Mouse (Mus musculus): ENCODE measurements around the gene Aftph.
"Not testable (repeated sequence)": the region's sequence is repeated elsewhere in the genome, so short reads cannot be mapped to it uniquely, and the experiment has no call there.

Aftph gene

DNA sequence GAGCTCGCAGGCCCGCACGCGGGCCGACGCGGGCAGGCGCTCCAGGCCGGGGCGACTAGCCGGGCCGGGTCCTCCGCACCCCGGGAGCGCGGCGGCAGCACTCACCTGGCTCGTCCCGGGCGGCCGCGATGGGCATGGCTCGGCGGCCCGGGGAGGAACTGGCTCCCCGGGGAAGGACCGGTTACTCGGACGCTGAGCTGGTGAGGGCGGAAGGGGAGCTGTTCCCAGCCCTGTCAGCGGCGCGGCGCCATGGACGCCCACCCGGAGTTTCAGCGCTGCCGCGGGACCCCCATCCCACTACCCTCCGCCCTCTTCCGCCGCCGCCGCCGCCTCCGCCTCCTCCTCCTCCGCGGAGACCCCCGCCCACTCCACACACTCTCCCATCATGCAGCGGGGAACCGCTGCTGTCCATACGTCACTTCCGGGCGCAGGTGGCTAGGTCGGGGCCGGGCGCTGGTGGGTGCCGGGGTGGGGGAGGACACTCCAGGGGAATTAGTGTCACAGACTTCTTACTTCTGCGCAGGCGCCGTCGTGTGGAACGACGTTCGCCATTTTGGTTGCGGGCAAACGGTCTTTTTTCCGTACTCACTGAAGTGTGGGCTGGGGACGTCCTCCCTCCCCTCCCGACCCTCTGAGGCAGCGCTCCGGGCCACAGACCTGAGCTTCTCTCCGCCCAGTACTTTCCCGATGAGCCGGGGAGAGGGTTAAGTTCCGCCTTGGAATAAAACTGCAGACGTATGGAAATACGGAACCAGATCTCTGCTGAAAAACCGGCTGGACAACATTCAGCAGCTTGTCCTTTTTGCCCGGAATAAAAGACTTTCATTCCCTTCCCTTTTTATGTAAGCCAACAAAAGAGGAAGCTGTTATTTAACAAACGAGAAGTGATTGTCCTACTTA lies at the start of gene Aftph:
Gene Aftph, minus strand, starts transcription at position 389 of the 900 bp plus-strand sequence.
- DNase-seq (ENCODE audit: low read depth): peak; percentile 94

DNA sequence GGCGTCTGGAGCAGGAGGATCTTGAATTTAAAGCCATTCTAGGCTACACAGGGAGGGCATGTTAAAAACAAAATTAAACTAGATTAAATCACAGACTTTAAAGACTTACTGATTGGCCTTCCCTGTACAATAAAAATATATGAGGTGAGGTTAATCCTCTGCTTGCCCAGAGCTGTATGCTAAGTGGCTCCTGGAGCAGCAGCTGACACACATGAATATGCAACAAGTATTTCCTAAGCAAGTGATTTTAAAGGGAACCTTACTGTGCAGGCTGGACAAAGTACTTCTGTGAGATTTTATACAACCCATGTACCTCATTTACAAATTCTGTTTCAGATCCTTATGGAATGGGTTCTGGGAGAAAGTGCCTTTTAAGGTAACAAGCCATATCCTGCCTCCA lies 47.6 kb upstream of the Aftph start:
- no peak for DNase-seq (ENCODE audit: low read depth)

DNA sequence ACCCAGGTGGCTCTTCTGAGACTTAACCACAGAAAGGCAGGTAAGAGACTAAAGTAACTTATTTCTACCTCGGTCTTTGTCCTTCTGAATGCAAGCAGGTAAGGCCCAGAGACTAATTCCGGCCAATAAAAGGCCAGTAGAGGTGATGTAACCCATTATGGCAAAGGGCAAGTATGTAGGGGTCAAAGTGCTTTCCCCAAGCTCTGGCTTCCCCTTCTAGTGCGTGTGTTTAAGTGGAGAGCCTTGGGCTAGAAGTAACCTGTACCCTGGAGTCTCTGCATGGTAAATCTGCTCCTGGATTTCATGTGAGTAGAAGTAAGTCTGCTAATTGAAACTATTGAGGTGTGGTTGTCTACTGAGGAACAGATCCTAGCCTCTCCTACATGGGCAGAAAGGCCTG lies 46.7 kb upstream of the Aftph start:
- DNase-seq (ENCODE audit: low read depth): no peak

DNA sequence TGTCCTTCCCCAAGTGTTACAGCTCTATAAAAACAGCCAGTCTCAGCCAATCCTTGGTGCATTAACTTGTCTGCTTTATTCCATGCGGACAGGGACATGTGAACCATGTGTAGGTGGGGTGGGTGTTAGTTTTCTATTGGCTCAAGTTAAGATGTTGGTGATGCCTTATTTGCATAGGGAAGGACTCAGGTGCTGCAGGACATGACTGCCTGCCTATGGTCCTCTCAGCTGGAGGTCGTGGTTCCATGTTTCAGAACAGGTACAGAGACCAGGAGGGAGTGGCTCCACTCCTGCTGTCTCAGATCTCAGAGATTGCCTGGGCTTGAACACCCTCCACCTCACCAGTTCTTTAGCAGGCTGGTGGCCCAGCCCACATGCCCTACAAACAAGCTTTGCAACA lies 44.8 kb upstream of the Aftph start:
- DNase-seq (ENCODE audit: low read depth): no peak

- no peak for DNase-seq (ENCODE audit: low read depth)
These were observed 43.8 kb upstream of the Aftph start for GRCm38 (mm10) chr11:20785186-20785585.

GRCm38 (mm10) chr11:20784776-20785175 lies 43.4 kb upstream of the Aftph start:
- no peak for DNase-seq (ENCODE audit: low read depth)

- DNase-seq (ENCODE audit: low read depth): no peak
These were observed 42.1 kb upstream of the Aftph start for GRCm38 (mm10) chr11:20783467-20783866.

DNA sequence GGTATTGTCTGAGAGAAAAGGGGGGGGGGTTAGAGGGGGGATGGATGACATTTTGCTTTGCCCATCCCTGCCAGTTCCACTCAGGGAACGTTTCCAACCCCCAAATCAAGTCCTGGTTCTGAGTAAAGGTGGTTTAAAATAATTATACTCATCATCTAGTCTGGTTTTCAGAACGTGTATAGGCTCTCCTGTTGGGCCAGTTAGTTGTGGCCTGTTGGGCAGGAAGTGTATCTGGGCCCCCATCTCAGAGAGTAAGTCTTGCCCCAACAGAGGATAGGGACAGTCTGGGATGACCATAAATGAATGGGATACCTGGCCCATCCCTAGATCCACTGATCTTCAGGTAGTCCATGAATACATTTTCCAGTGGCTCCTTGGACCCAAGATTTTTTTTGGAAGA lies 41.2 kb upstream of the Aftph start:
- DNase-seq (ENCODE audit: low read depth): no peak

GRCm38 (mm10) chr11:20780312-20780711 lies 38.9 kb upstream of the Aftph start:
- no peak for DNase-seq (ENCODE audit: low read depth)

DNA sequence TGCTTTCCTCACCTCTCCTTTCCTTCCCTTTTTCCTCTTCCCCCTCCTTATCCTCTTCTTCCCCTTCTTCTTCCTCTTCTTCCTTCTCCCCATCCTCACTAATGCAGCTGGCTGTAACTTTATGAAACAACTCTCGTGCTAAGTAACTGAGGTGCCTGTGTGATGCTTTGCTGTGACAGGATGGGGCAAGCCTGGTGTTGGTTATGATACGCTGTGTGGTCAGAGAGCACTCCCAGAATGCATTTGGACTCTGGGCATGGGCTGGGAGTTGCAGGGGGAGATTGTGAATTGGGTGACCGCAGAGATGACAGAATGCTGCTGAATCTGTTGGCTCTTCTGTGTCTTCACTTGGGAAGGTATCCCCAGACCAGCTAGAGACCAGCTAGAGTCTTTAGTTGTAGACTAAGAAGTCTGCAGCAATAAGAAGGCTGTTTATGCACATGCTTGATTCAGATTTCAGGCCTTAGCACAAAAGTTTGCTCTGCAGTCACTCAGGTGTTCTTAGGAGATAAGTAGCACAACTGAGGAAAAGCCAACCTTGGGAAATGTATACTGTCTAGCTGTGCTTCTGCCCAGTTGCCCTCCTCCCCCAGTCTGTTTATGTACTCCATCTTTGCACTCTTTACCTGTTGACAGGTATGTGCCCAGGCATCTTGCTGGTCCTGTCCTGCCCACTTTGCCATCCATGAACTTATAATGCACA lies 37.6 kb upstream of the Aftph start:
- DNase-seq (ENCODE audit: low read depth): no peak

DNA sequence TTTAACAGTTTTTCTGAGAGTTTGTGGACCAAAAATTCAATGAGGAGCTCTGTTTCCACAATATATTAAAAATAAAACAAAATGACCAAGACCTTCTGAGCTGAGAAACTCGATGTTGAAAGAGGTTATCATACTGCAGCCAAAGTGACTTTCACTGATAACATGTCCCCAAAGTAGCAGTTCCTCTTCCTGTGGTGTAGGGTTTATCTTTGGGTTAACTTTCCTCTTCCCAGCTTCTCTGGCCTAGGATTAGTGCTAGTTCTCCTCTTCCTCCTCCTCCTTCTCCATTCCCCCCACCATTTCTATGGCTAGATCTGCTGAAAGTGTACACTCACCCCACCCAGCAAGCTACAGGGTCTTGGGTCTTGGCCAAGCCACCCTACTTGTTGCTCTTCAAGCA lies 36.9 kb upstream of the Aftph start:
- DNase-seq (ENCODE audit: low read depth): no peak

GRCm38 (mm10) chr11:20776668-20777067 lies 35.3 kb upstream of the Aftph start:
- no peak for DNase-seq (ENCODE audit: low read depth)

GRCm38 (mm10) chr11:20772642-20773041 lies 31.3 kb upstream of the Aftph start:
- DNase-seq (ENCODE audit: low read depth): no peak

- DNase-seq (ENCODE audit: low read depth): not testable (repeated sequence)
These were observed 30.4 kb upstream of the Aftph start for GRCm38 (mm10) chr11:20771827-20772226.

GRCm38 (mm10) chr11:20761984-20762383 lies 20.6 kb upstream of the Aftph start:
- not testable (repeated sequence) for DNase-seq (ENCODE audit: low read depth)

- DNase-seq (ENCODE audit: low read depth): no peak
These were observed 9.2 kb upstream of the Aftph start for GRCm38 (mm10) chr11:20750573-20750972.

DNA sequence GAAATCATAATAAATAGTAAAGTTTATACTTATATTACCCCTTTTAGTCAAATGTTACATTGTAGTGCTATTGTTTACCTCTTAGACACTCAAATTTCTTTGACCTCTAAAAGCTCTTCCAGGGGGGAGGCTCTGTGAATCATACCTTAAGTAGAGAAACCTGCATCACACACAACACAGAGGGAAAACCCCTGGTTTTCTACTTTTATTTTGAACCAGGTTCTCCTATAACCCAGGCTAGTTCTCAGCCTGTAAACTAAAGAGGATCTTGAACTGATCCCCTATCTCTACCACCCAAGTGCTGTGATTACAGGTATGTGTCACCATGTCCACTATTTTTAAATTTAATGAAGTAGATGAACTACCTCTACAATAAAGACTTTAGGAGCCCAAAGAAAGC lies 2.0 kb upstream of the Aftph start:
- DNase-seq (ENCODE audit: low read depth): no peak

DNA sequence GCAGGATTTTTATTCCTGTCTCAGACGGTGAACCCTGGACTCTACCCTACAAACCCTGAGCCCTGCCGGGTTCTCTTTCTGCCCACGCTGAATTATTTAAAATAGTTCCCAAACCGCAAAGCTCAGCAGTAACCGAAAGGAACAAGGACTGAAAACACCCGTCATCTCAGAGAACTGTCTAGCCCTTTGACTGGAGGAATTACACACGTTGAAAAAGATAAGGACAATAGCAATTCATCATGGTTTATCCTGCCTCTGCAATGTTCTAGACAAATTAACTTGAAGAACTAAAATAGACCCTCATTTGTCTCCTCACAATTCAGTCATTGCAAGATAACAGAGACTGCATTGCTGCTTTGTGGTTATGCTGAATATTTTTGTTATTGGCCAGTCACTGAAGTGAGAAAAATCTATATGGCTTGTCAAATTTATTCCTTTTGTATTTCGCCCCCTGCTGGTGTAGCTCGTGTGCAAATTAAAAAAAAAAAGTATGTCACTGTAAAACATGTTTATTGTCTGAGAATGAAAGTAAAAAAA lies 1.0 kb upstream of the Aftph start:
- peak; percentile 88 for DNase-seq (ENCODE audit: low read depth)

GRCm38 (mm10) chr11:20740481-20741200 lies 748 bp downstream of the Aftph start:
- peak; percentile 31 for DNase-seq (ENCODE audit: low read depth)

DNA sequence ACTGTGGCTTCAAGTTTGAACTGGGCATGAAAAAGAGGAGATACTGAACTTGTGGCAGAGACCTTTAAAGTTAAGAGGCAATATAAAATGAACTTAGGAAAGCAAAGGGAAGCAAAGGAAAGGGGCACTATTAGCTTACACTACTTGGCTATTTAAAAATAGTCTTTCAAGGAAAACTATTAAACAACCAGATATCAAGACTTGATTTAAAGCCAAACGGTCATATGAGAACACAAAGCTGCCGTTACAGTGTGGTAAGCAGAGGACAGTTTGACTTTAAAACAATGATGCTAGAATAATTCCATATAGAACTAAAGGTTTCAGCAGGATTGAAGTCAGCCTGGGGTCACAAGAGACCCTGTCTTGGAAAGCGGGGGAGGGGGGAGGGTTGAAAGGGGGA lies 7.3 kb downstream of the Aftph start:
- no peak for DNase-seq (ENCODE audit: low read depth)

DNA sequence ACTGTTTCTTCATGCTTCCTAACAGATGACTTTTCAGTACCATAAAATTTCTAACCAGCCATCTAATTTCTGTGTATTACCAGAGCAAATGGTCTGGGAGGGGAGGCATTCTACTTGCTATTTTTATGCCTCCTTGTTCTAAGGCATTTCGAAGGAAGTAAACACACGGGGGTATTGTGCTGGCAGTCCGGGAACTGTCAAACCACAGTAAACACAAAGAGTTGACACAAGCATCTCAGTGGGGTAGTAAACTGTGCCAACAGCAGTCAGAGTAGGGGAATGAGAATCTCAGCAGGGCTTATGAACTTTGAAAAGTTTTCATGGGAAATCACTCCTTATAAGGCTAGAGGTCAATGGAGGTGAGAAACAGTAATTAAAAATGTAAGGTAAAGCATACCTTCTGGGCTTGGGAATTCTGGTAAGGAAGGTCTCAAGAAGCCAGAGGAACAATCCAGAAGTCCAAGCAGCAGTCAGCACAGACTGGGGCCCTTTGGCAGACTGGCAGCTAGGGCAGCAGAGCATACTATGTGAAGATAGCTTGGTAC lies 7.8 kb downstream of the Aftph start:
- DNase-seq (ENCODE audit: low read depth): no peak

- no peak for DNase-seq (ENCODE audit: low read depth)
These were observed 12.0 kb downstream of the Aftph start for GRCm38 (mm10) chr11:20729403-20729802.
